Mouse (Mus musculus) liver, adult 10 weeks (tissue): ENCODE measurements around the gene Tmem204. TPM values are rescaled to one million over a fixed set of nuclear protein-coding genes. Genes with fewer than 3 reads are reported as not detected.

Experiments used
- polyA plus RNA-seq: library from polyadenylated mRNA; stranded (reverse); fragments of 350-450 nt; fragmentation: Illumina TruSeq; extraction: RNeasy Lipid Tissue Mini Kit (QIAGEN cat#74804); gene quantifications from one replicate; pipeline ENCODE4 v1.2.3, GENCODE M21; 2014; ENCODE audit warnings: low read depth, low replicate concordance

Tmem204 gene
- polyA plus RNA-seq = 4.9 TPM

GRCm38 (mm10) chr17:25083444-25083931 is at the start of gene Tmem204:
Tmem204 (minus strand) TSS chr17:25083591.

GRCm38 (mm10) chr17:25120406-25120805 is 37.0 kb upstream of the Tmem204 start, which contains the start of gene Ptx4:
Ptx4 (plus strand) TSS chr17:25120760.

DNA sequence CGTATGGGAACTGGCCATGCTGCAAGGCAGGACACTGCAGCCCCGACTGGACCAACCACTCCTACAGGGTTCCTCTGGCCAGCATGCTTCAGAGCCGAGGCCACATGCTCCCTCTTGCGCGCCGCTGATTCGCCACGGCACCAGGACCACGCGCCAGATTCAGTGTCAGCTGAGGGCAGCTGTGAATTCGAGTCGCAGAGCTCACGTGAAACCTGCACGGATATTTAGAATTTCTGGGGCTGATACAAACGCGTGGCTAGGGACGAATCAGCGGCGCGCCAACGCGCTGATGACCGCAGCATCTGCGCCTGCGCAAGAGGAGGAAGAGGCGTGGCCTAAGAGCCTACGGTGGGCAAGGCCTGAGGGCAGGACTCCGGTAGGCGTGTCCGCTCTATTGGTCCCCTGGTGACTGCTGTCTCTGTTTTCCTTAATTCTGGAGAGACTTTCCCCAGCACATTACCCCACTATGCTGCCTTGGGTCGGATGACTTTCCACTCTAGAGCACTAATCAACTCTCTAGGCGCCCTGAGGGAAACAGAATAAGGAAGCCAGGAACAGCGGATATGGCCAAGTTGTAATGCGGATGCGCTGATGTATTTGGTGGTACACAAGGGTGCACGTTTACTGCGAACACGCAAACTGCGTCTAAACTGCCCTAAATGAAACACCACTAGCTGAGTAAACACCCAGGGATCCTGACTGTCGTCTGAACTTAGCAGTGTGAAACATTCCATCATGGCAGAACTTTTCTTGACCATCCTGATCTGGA is 32.5 kb upstream of the Tmem204 start, which contains the start of gene Telo2:
Gene Telo2 (minus strand): TSS at position 304 of the 769 bp plus-strand sequence.

GRCm38 (mm10) chr17:25015655-25016291 is 67.6 kb downstream of the Tmem204 start, which contains the start of the genes Cramp1l and Ift140:
Cramp1l (minus strand) TSS chr17:25015788.
Ift140 (plus strand) TSS chr17:25016085.

Other genes starting within 250 kb of the Tmem204 start
- gene Hagh, start 243.4 kb downstream of the Tmem204 start, polyA plus RNA-seq = 123 TPM
- gene Fahd1, start 233.2 kb downstream of the Tmem204 start, polyA plus RNA-seq = 116 TPM
- gene Igfals, start 217.6 kb downstream of the Tmem204 start, polyA plus RNA-seq = 3.5 TPM
- 4.6 TPM for gene Nubp2, start 197.2 kb downstream of the Tmem204 start, polyA plus RNA-seq
- gene Spsb3, start 196.9 kb downstream of the Tmem204 start, polyA plus RNA-seq = not detected
- gene Eme2, start 188.5 kb downstream of the Tmem204 start, polyA plus RNA-seq = 1.8 TPM
- gene Mrps34, start 188.5 kb downstream of the Tmem204 start, polyA plus RNA-seq = 3.6 TPM
- gene Nme3, start 187.1 kb downstream of the Tmem204 start, polyA plus RNA-seq = 4.9 TPM
- gene Mapk8ip3, start 146.6 kb downstream of the Tmem204 start, polyA plus RNA-seq = 2.4 TPM
- 34.7 TPM for gene Jpt2, start 122.9 kb downstream of the Tmem204 start, polyA plus RNA-seq
- gene Cramp1l, start 67.8 kb downstream of the Tmem204 start, polyA plus RNA-seq = 3.8 TPM
- 1.5 TPM for gene Ift140, start 67.5 kb downstream of the Tmem204 start, polyA plus RNA-seq
- gene Telo2, start 32.4 kb upstream of the Tmem204 start, polyA plus RNA-seq = 0.85 TPM
- not detected for gene Ptx4, start 37.2 kb upstream of the Tmem204 start, polyA plus RNA-seq
- gene Clcn7, start 49.8 kb upstream of the Tmem204 start, polyA plus RNA-seq = 4.5 TPM
- gene Ccdc154, start 78.9 kb upstream of the Tmem204 start, polyA plus RNA-seq = not detected
- not detected for gene Gm38655, start 91.9 kb upstream of the Tmem204 start, polyA plus RNA-seq
- gene BC003965, start 101.0 kb upstream of the Tmem204 start, polyA plus RNA-seq = 10.1 TPM
- 14.5 TPM for gene Unkl, start 104.8 kb upstream of the Tmem204 start, polyA plus RNA-seq
- gene Gnptg, start 156.5 kb upstream of the Tmem204 start, polyA plus RNA-seq = 11.4 TPM
- 5.3 TPM for gene Tsr3, start 156.6 kb upstream of the Tmem204 start, polyA plus RNA-seq
- not detected for gene Baiap3, start 172.8 kb upstream of the Tmem204 start, polyA plus RNA-seq
- gene Ube2i, start 191.0 kb upstream of the Tmem204 start, polyA plus RNA-seq = 89.5 TPM
- not detected for gene Prss34, start 214.8 kb upstream of the Tmem204 start, polyA plus RNA-seq
- gene Prss28, start 225.1 kb upstream of the Tmem204 start, polyA plus RNA-seq = not detected
- not detected for gene Prss29, start 235.1 kb upstream of the Tmem204 start, polyA plus RNA-seq